In the genomic region with DNA sequence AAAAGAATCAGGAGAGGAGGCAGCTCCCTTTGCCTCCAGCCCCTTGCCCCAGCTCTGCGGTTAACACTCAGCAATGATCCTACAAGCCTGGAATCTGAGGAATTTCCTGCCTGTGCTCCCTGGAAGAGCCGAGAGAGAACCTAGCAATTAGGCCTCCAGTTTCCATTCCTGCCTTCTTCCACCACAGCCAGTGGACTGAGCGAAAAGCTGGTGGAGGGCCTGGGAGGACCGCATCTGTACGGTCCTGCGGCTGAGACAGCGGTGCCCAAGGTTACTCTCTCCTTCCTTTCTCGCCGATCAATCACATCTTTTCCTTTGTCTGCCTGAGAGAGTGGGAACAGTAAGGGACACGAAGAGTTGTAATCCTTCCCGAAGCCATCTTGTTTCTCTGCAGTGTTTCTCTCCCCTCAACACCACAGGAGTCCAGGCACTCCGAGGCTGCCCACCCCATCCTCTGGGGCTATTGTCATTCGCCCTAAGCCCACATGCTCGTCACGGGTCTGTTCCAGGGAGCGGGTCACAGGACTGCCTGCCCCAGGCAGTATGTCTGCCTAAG, we compare ENCODE assay signal across 9 mouse cellular contexts. TPM values are rescaled to one million over a fixed set of nuclear protein-coding genes. Genes with fewer than 3 reads are reported as not detected.
A peak's percentile ranks its signal among the peaks of the same experiment; 100 is the strongest.
DNase-seq lines count a peak whose midpoint lies in the region; ATAC-seq and TF ChIP-seq lines count a peak whose summit lies in the region.
"Had no signal": no experiment of that assay in that cellular context is flagged by ENCODE, and none has a peak within 500 bp of the region (broad histone marks: within the 10 kb centered on the region; RNA-seq: fewer than 3 reads in every experiment).

No protein-coding gene starts in this region.

- peak overlapping the region; percentile 16; the same call in 1 of the 2 replicates for H3K4me2 ChIP-seq in forebrain, postnatal 0 days (ENCODE audit: low read depth)
- H3K4me2 ChIP-seq in intestine, postnatal 0 days (replicated peaks; ENCODE audit: low read depth) = no peak overlapping the region
- peak overlapping the region; percentile 28 for H3K4me2 ChIP-seq in lung, embryonic 16.5 days (ENCODE audit: low read depth, low read length)
- H3K4me2 ChIP-seq in stomach, embryonic 16.5 days (ENCODE audit: low read depth, low read length) = peak overlapping the region; percentile 17; the same call in 1 of the 2 replicates

- no peak overlapping the region for H3K4me3 ChIP-seq in forebrain, postnatal 0 days (ENCODE audit: low read depth, low read length)
- H3K4me3 ChIP-seq in intestine, postnatal 0 days (ENCODE audit: low read depth, low read length) = no peak overlapping the region
- H3K4me3 ChIP-seq in lung, embryonic 16.5 days (ENCODE audit: low read length) = no peak overlapping the region
- H3K4me3 ChIP-seq in stomach, embryonic 16.5 days (replicated peaks; ENCODE audit: low read length) = no peak overlapping the region

- WGBS in forebrain, postnatal 0 days = 6% methylated on average over 16 of the region's 16 CpGs
- 38% methylated on average over 16 of the region's 16 CpGs for WGBS in intestine, postnatal 0 days
- 8% methylated on average over 16 of the region's 16 CpGs for WGBS in lung, embryonic 16.5 days
- WGBS in stomach, embryonic 16.5 days = 14% methylated on average over 16 of the region's 16 CpGs

- H3K9ac ChIP-seq in forebrain, postnatal 0 days = peak overlapping the region; percentile 22; the same call in 1 of the 2 replicates
- H3K9ac ChIP-seq in intestine, postnatal 0 days (ENCODE audit: low read depth, low read length) = no peak overlapping the region
- H3K9ac ChIP-seq in lung, embryonic 16.5 days (ENCODE audit: low read length) = peak overlapping the region; percentile 69
- peak overlapping the region; percentile 51 for H3K9ac ChIP-seq in stomach, embryonic 16.5 days (ENCODE audit: low read length)

- intact Hi-C loops in gastrocnemius, postnatal 36 days (cut with DNase I) = no loop called here

- DNase-seq in gastrocnemius, postnatal 25 days = peak; percentile 45
- no peak for DNase-seq in gastrocnemius, postnatal 36 days
- DNase-seq in forebrain, postnatal 0 days = peak; percentile 33
- DNase-seq in B cell, adult 2 months = no peak
- DNase-seq in urinary bladder, postnatal 25 days (ENCODE audit: low spot score) = no peak

- H3K9me3 ChIP-seq in forebrain, postnatal 0 days (ENCODE audit: low read length) = no peaks in the 10 kb centered on the region
- no peaks in the 10 kb centered on the region for H3K9me3 ChIP-seq in intestine, postnatal 0 days (ENCODE audit: control insufficient read depth)
- no peaks in the 10 kb centered on the region for H3K9me3 ChIP-seq in lung, embryonic 16.5 days (ENCODE audit: control insufficient read depth, low read length)
- no peaks in the 10 kb centered on the region for H3K9me3 ChIP-seq in stomach, embryonic 16.5 days (replicated peaks; ENCODE audit: control insufficient read depth, low read length)

- peak overlapping the region; percentile 60 for H3K27ac ChIP-seq in forebrain, postnatal 0 days (ENCODE audit: low read depth, low read length)
- peak overlapping the region; percentile 72 for H3K27ac ChIP-seq in intestine, postnatal 0 days (ENCODE audit: low read depth, low read length)
- H3K27ac ChIP-seq in lung, embryonic 16.5 days (ENCODE audit: low read length) = peak overlapping the region; percentile 99
- H3K27ac ChIP-seq in stomach, embryonic 16.5 days (ENCODE audit: low read length) = peak overlapping the region; percentile 98
- H3K27ac ChIP-seq: macrophage had no signal

- H3K4me1 ChIP-seq in forebrain, postnatal 0 days (ENCODE audit: insufficient read depth) = peaks cover 35% of the 10 kb centered on the region
- 0 out of 2 replicates have a peak, but pooled peaks cover 6% of the 10 kb centered on the region for H3K4me1 ChIP-seq in intestine, postnatal 0 days (replicated peaks; ENCODE audit: control insufficient read depth, insufficient read depth, low read length)
- peaks cover 59% of the 10 kb centered on the region for H3K4me1 ChIP-seq in lung, embryonic 16.5 days (replicated peaks; ENCODE audit: control insufficient read depth, insufficient read depth, low read length)
- H3K4me1 ChIP-seq in stomach, embryonic 16.5 days (ENCODE audit: control insufficient read depth, insufficient read depth, low read length) = peaks cover 38% of the 10 kb centered on the region

- H3K36me3 ChIP-seq in forebrain, postnatal 0 days (ENCODE audit: insufficient read depth) = no peaks in the 10 kb centered on the region
- H3K36me3 ChIP-seq in intestine, postnatal 0 days (ENCODE audit: control insufficient read depth, insufficient read depth) = no peaks in the 10 kb centered on the region
- H3K36me3 ChIP-seq in lung, embryonic 16.5 days (ENCODE audit: control insufficient read depth, insufficient read depth, low read length) = peaks cover 3% of the 10 kb centered on the region; the same call in 1 of the 2 replicates
- no peaks in the 10 kb centered on the region for H3K36me3 ChIP-seq in stomach, embryonic 16.5 days (ENCODE audit: control insufficient read depth, insufficient read depth, low read length)

- TF ChIP-seq CTCF in forebrain, postnatal 0 days (IDR thresholded peaks at IDR 0.05; ENCODE audit: low read depth) = no peak
- TF ChIP-seq CTCF in intestine, postnatal 0 days (IDR thresholded peaks at IDR 0.05; ENCODE audit: low read depth) = no peak

- H3K27me3 ChIP-seq in forebrain, postnatal 0 days (ENCODE audit: insufficient read depth, low read length) = no peaks in the 10 kb centered on the region
- H3K27me3 ChIP-seq in intestine, postnatal 0 days (replicated peaks; ENCODE audit: control insufficient read depth, insufficient read depth, low read length) = no peaks in the 10 kb centered on the region
- no peaks in the 10 kb centered on the region for H3K27me3 ChIP-seq in lung, embryonic 16.5 days (ENCODE audit: control insufficient read depth, insufficient read depth, low read depth, low read length)
- no peaks in the 10 kb centered on the region for H3K27me3 ChIP-seq in stomach, embryonic 16.5 days (ENCODE audit: control insufficient read depth, insufficient read depth, low read length)

- ATAC-seq in forebrain, postnatal 0 days = peak; percentile 34
- no peak for ATAC-seq in intestine, postnatal 0 days
- ATAC-seq in lung, embryonic 16.5 days (ENCODE audit: low read depth) = peak; percentile 86
- peak; percentile 79; the same call in 1 of the 2 replicates for ATAC-seq in stomach, embryonic 16.5 days (ENCODE audit: insufficient read depth, low FRiP score)

RNA-seq across cellular contexts. Expression of gene Kirrel, which starts 23.8 kb away (rescaled TPM):
- total RNA-seq in gastrocnemius, postnatal 25 days (2021) = 1 to 10 TPM; 5.8 to 6.0 TPM
- 1 to 10 TPM; 4.3 to 4.4 TPM for total RNA-seq in gastrocnemius, postnatal 36 days (2021)
- total RNA-seq in forebrain, postnatal 0 days (2014; rRNA removed) = 4.7 and 6.9 TPM in 2 replicates
- 1.1 and 2.2 TPM in 2 replicates for polyA plus RNA-seq in forebrain, postnatal 0 days (2015; fragmentation: Nextera tagmentation; extraction: Ambion mirVana)
- 3.8 and 4.4 TPM in 2 replicates for polyA plus RNA-seq in intestine, postnatal 0 days (2015; fragmentation: Nextera tagmentation; extraction: Ambion mirVana)
- 13.2 and 14.2 TPM in 2 replicates for polyA plus RNA-seq in lung, embryonic 16.5 days (2015; fragmentation: Nextera tagmentation; extraction: Ambion mirVana)
- polyA plus RNA-seq in stomach, embryonic 16.5 days (2015; fragmentation: Nextera tagmentation; extraction: Ambion mirVana) = 9.6 and 11.0 TPM in 2 replicates
- polyA plus RNA-seq: macrophage had no signal

Comparison
In these comparisons a context has a peak if more than half of its experiments do, and no peak if none do; other contexts are left out.
1. DNase-seq: peak in gastrocnemius, postnatal 25 days (single experiment) and forebrain, postnatal 0 days (single experiment); none in gastrocnemius, postnatal 36 days (0 of 2), B cell, adult 2 months (0 of 2) and urinary bladder, postnatal 25 days (single experiment).
2. Peak in every context shown above with its lines, with median percentiles within 50 percentile points of each other: H3K27ac ChIP-seq.